Mouse (Mus musculus) liver, embryonic 14.5 days (tissue): Measurements from ENCODE around the gene Creb5.

Experiments
- CTCF ChIP-seq: IDR thresholded peaks from 2 replicates; pipeline ENCODE4 v1.5.1; 2016; ENCODE audit warnings: antibody characterized with exemption, low read depth, control low read depth
- EP300 ChIP-seq: IDR thresholded peaks from 2 replicates; pipeline ENCODE4 v1.6.1; 2016; ENCODE audit warnings: antibody characterized with exemption, low read depth

DNA sequence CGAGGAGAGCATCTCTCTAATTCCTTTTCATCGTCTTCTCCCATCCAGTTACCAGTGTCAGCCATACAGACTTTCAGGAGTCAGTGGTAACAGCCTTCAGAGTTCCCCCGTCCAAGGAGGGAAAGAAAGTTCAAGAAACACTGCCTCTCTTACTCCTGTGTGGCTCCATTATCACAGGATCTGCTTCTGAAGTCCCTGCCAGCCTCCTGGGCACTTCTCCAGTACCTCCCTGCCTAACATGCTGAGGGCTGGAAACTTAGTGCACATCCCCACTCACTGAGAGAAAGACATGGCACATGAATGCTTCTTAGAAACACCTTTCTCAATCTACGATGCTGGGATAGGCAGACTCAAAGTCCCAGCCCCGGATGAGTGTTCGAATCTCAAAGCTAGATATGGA lies 409.9 kb downstream of the Creb5 start:
- TF ChIP-seq CTCF: no peak
- TF ChIP-seq EP300: no peak
